Mouse (Mus musculus) urinary bladder, postnatal 36 days (tissue): Measurements from ENCODE around the gene Hrct1.

Experiments
- DNase-seq, 2 experiments: peaks; one replicate each; pipeline ENCODE4 v3.0.0; 2022; ENCODE audit warnings: low spot score in 2 of 2, mixed read lengths in 1 of 2

Gene Hrct1

GRCm38 (mm10) chr4:43771626-43772025, 44.6 kb downstream of the Hrct1 start:
- no peak for DNase-seq

GRCm38 (mm10) chr4:43772304-43772703, 45.3 kb downstream of the Hrct1 start:
- DNase-seq = no peak
